ENCODE assay signal across 8 mouse cellular contexts in the genomic region with DNA sequence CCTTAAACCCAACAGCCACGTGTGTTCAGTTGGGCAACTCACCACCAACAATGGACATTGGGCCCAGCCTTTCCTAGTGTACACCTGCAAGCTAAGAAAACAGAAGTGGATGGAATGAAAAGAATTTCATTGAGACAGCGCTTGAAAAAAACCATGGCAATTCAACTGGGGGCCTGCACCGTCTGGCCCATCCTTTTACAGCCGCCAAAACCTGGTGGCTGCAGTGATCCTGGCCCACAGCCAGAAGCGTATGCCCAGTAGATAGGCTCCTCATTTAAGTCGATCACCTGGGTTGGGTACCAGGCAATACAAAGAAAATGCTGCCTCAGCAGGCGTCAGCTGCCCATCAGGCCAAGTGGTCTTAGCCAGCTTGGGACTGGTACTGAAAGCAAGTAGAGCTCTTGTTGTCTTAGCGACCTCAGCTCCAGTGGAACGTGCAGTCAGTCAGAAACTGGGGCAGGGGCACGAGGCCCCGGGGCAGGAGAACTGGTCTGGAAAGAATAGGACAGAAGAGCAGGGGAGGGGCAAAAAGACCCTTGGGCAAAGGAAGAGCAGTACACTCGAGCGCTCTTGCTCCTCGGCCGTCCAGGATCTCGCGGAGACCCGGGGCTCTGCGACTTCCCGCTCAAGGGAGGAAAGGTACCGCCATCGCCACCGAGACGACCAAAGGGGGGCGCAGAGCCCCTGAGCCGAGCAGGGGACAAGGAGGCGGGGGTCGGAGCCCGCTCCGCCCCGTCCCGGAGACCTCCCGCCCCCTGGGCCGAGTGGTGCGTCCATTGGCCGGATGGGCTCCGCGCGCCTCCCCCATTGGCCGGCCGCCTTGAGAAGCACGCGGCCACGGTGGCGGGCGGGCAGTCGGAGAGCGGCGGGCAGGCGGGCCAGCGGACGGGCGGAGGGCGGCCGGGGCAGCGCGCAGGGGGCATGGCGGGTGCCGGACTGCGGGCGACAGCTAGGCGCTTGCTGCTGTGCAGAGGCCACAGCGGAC. TPM values are rescaled to one million over a fixed set of nuclear protein-coding genes. Genes with fewer than 3 reads are reported as not detected.
DNase-seq lines count a peak whose midpoint lies in the region; ATAC-seq and TF ChIP-seq lines count a peak whose summit lies in the region.

A gene (plus strand): TSS at position 818 of the 985 bp plus-strand sequence.

- peaks cover 10% of the 10 kb centered on the region for H3K36me3 ChIP-seq in embryonic facial prominence, embryonic 15.5 days
- peaks cover 29% of the 10 kb centered on the region for H3K36me3 ChIP-seq in heart, embryonic 10.5 days
- H3K36me3 ChIP-seq in kidney, embryonic 16.5 days (ENCODE audit: insufficient read depth, low read length): peaks cover 10% of the 10 kb centered on the region
- H3K36me3 ChIP-seq in liver, postnatal 0 days (replicated peaks; ENCODE audit: insufficient read depth, low read length): peaks cover 6% of the 10 kb centered on the region; the same call in 1 of the 2 replicates
- H3K36me3 ChIP-seq in neural tube, embryonic 13.5 days: peaks cover 11% of the 10 kb centered on the region

- no peaks in the 10 kb centered on the region for H3K27me3 ChIP-seq in embryonic facial prominence, embryonic 15.5 days
- no peaks in the 10 kb centered on the region for H3K27me3 ChIP-seq in heart, embryonic 10.5 days (ENCODE audit: insufficient read depth, poor library complexity, severe bottlenecking)
- H3K27me3 ChIP-seq in kidney, embryonic 16.5 days (ENCODE audit: insufficient read depth, low read length): no peaks in the 10 kb centered on the region
- no peaks in the 10 kb centered on the region for H3K27me3 ChIP-seq in liver, postnatal 0 days (ENCODE audit: insufficient read depth, low read length)
- H3K27me3 ChIP-seq in neural tube, embryonic 13.5 days: no peaks in the 10 kb centered on the region

- H3K4me2 ChIP-seq in embryonic facial prominence, embryonic 15.5 days (replicated peaks): peak within 1 kb of the TSS; percentile 73
- peak within 1 kb of the TSS; percentile 90 for H3K4me2 ChIP-seq in kidney, embryonic 16.5 days (replicated peaks; ENCODE audit: low read depth, low read length)
- H3K4me2 ChIP-seq in liver, postnatal 0 days (ENCODE audit: low read depth, low read length): peak within 1 kb of the TSS; percentile 87
- H3K4me2 ChIP-seq in neural tube, embryonic 13.5 days: peak within 1 kb of the TSS; percentile 76

- peak within 1 kb of the TSS; percentile 90 for H3K4me3 ChIP-seq in embryonic facial prominence, embryonic 15.5 days (replicated peaks)
- H3K4me3 ChIP-seq in heart, embryonic 10.5 days: peak within 1 kb of the TSS; percentile 95
- peak within 1 kb of the TSS; percentile 97 for H3K4me3 ChIP-seq in kidney, embryonic 16.5 days (ENCODE audit: low read length)
- peak within 1 kb of the TSS; percentile 64 for H3K4me3 ChIP-seq in liver, postnatal 0 days (ENCODE audit: low read depth, low read length)
- H3K4me3 ChIP-seq in neural tube, embryonic 13.5 days: peak within 1 kb of the TSS; percentile 89

- H3K4me1 ChIP-seq in embryonic facial prominence, embryonic 15.5 days: peaks cover 68% of the 10 kb centered on the region
- peaks cover 48% of the 10 kb centered on the region for H3K4me1 ChIP-seq in heart, embryonic 10.5 days
- peaks cover 62% of the 10 kb centered on the region for H3K4me1 ChIP-seq in kidney, embryonic 16.5 days (ENCODE audit: insufficient read depth, low read length)
- H3K4me1 ChIP-seq in liver, postnatal 0 days (ENCODE audit: insufficient read depth): peaks cover 58% of the 10 kb centered on the region
- H3K4me1 ChIP-seq in neural tube, embryonic 13.5 days (replicated peaks): peaks cover 68% of the 10 kb centered on the region

- no peak for TF ChIP-seq EP300 in liver, postnatal 0 days (IDR thresholded peaks at IDR 0.05; ENCODE audit: low read depth)

- TF ChIP-seq CTCF in liver, postnatal 0 days (IDR thresholded peaks at IDR 0.05; ENCODE audit: low read depth): peak; percentile 33

- ATAC-seq in embryonic facial prominence, embryonic 15.5 days (ENCODE audit: insufficient number of reproducible peaks, low FRiP score, low TSS enrichment, low read depth): peak; percentile 84
- peak; percentile 82 for ATAC-seq in kidney, embryonic 16.5 days (ENCODE audit: low FRiP score, low TSS enrichment)
- peak; percentile 58 for ATAC-seq in liver, postnatal 0 days
- ATAC-seq in neural tube, embryonic 13.5 days (ENCODE audit: low read depth): peak; percentile 78

- H3K9me3 ChIP-seq in embryonic facial prominence, embryonic 15.5 days (replicated peaks): no peaks in the 10 kb centered on the region
- H3K9me3 ChIP-seq in heart, embryonic 10.5 days: no peaks in the 10 kb centered on the region
- no peaks in the 10 kb centered on the region for H3K9me3 ChIP-seq in kidney, embryonic 16.5 days (ENCODE audit: low read length)
- H3K9me3 ChIP-seq in liver, postnatal 0 days (ENCODE audit: low read length): no peaks in the 10 kb centered on the region
- no peaks in the 10 kb centered on the region for H3K9me3 ChIP-seq in neural tube, embryonic 13.5 days

- WGBS in embryonic facial prominence, embryonic 15.5 days: 4% methylated on average over 62 of the region's 63 CpGs
- WGBS in heart, embryonic 10.5 days: 4% methylated on average over 61 of the region's 63 CpGs
- 4% methylated on average over 57 of the region's 63 CpGs for WGBS in kidney, embryonic 16.5 days
- 6% methylated on average over 47 of the region's 63 CpGs for WGBS in liver, postnatal 0 days (ENCODE audit: insufficient replicate concordance)
- WGBS in neural tube, embryonic 13.5 days: 4% methylated on average over 51 of the region's 63 CpGs

- DNase-seq in A20 (ENCODE audit: low read depth, low spot score): peak; percentile 88
- peak; percentile 76 for DNase-seq in adrenal gland, adult 8-10 months
- peak; percentile 96 for DNase-seq in heart, embryonic 10.5 days (ENCODE audit: low spot score)
- peak; percentile 89 for DNase-seq in liver, postnatal 0 days
- DNase-seq in testis, postnatal 14 days (ENCODE audit: low spot score): peak; percentile 88

- H3K27ac ChIP-seq in embryonic facial prominence, embryonic 15.5 days (replicated peaks): peak within 1 kb of the TSS; percentile 81
- peak within 1 kb of the TSS; percentile 97 for H3K27ac ChIP-seq in heart, embryonic 10.5 days
- peak within 1 kb of the TSS; percentile 95 for H3K27ac ChIP-seq in kidney, embryonic 16.5 days (ENCODE audit: low read length)
- H3K27ac ChIP-seq in liver, postnatal 0 days (ENCODE audit: low read depth): peak within 1 kb of the TSS; percentile 85
- H3K27ac ChIP-seq in neural tube, embryonic 13.5 days (replicated peaks): peak within 1 kb of the TSS; percentile 91

- peak within 1 kb of the TSS; percentile 91 for H3K9ac ChIP-seq in embryonic facial prominence, embryonic 15.5 days
- peak within 1 kb of the TSS; percentile 94 for H3K9ac ChIP-seq in kidney, embryonic 16.5 days (replicated peaks; ENCODE audit: low read length)
- H3K9ac ChIP-seq in liver, postnatal 0 days (replicated peaks): peak within 1 kb of the TSS; percentile 82
- peak within 1 kb of the TSS; percentile 91 for H3K9ac ChIP-seq in neural tube, embryonic 13.5 days

RNA-seq across cellular contexts. Expression of the gene that starts here (rescaled TPM):
- 10 to 100 TPM; 25.6 to 41.4 (median 36.6) TPM for total RNA-seq in adrenal gland, adult 8-10 months (2022)
- 393 and 421 TPM in 2 replicates for polyA plus RNA-seq in embryonic facial prominence, embryonic 15.5 days (2015; fragmentation: Nextera tagmentation; extraction: Ambion mirVana)
- 422 and 507 TPM in 2 replicates for polyA plus RNA-seq in heart, embryonic 10.5 days (2016; fragmentation: Nextera tagmentation; extraction: Ambion mirVana)
- 350 and 354 TPM in 2 replicates for polyA plus RNA-seq in kidney, embryonic 16.5 days (2015; fragmentation: Nextera tagmentation; extraction: Ambion mirVana)
- polyA plus RNA-seq in liver, postnatal 0 days (2015; fragmentation: Nextera tagmentation; extraction: Ambion mirVana): 45.3 and 48.5 TPM in 2 replicates
- polyA plus RNA-seq in neural tube, embryonic 13.5 days (2015; fragmentation: Nextera tagmentation; extraction: Ambion mirVana): 276 and 293 TPM in 2 replicates

Comparison
In these comparisons a context has a peak if more than half of its experiments do, and no peak if none do; other contexts are left out.
1. Peak in every context shown above with its lines: DNase-seq, ATAC-seq, H3K4me3 ChIP-seq and H3K27ac ChIP-seq.